ENCODE assay signal across 8 mouse cellular contexts in genomic region chr12:8487959-8488651, GRCm38 (mm10). TPM values are rescaled to one million over a fixed set of nuclear protein-coding genes. Genes with fewer than 3 reads are reported as not detected.
DNase-seq lines count a peak whose midpoint lies in the region; ATAC-seq and TF ChIP-seq lines count a peak whose summit lies in the region.

No protein-coding gene starts in this region.

- H3K9ac ChIP-seq in kidney, postnatal 0 days (ENCODE audit: low read depth, low read length) = no peak overlapping the region
- no peak overlapping the region for H3K9ac ChIP-seq in midbrain, embryonic 14.5 days (replicated peaks; ENCODE audit: low read length)

- no peak overlapping the region for H3K4me2 ChIP-seq in kidney, postnatal 0 days (ENCODE audit: low read length)
- no peak overlapping the region for H3K4me2 ChIP-seq in midbrain, embryonic 14.5 days (ENCODE audit: low read length)

- H3K27ac ChIP-seq in gastrocnemius, adult 2 months = no peak overlapping the region
- no peak overlapping the region for H3K27ac ChIP-seq in kidney, postnatal 0 days
- peak overlapping the region; percentile 49; the same call in 1 of the 2 replicates for H3K27ac ChIP-seq in midbrain, embryonic 14.5 days (replicated peaks; ENCODE audit: low read depth, low read length)

- no peak overlapping the region for H3K4me3 ChIP-seq in gastrocnemius, adult 2 months
- H3K4me3 ChIP-seq in kidney, postnatal 0 days (replicated peaks; ENCODE audit: low read depth, low read length) = no peak overlapping the region
- H3K4me3 ChIP-seq in midbrain, embryonic 14.5 days (replicated peaks; ENCODE audit: low read depth, low read length) = no peak overlapping the region

- H3K4me1 ChIP-seq in kidney, postnatal 0 days (replicated peaks; ENCODE audit: insufficient read depth, low read length) = 0 out of 2 replicates have a peak, but pooled peaks cover 5% of the 10 kb centered on the region
- H3K4me1 ChIP-seq in midbrain, embryonic 14.5 days (ENCODE audit: control insufficient read depth, insufficient read depth, low read length) = peaks cover 9% of the 10 kb centered on the region

- TF ChIP-seq CTCF in gastrocnemius, adult 2 months (IDR thresholded peaks at IDR 0.05) = no peak
- TF ChIP-seq CTCF in kidney, postnatal 0 days (IDR thresholded peaks at IDR 0.05; ENCODE audit: low read depth) = no peak

- no peaks in the 10 kb centered on the region for H3K27me3 ChIP-seq in kidney, postnatal 0 days (ENCODE audit: insufficient read depth, low read length)
- no peaks in the 10 kb centered on the region for H3K27me3 ChIP-seq in midbrain, embryonic 14.5 days (ENCODE audit: control insufficient read depth, insufficient read depth, low read length)

- H3K36me3 ChIP-seq in kidney, postnatal 0 days (ENCODE audit: insufficient read depth, low read length) = no peaks in the 10 kb centered on the region
- H3K36me3 ChIP-seq in midbrain, embryonic 14.5 days (ENCODE audit: control insufficient read depth, insufficient read depth, low read length) = no peaks in the 10 kb centered on the region

- H3K9me3 ChIP-seq in kidney, postnatal 0 days (replicated peaks; ENCODE audit: low read length) = no peaks in the 10 kb centered on the region
- no peaks in the 10 kb centered on the region for H3K9me3 ChIP-seq in midbrain, embryonic 14.5 days (ENCODE audit: control insufficient read depth, low read length)

- DNase-seq in frontal cortex, adult 2 months (ENCODE audit: extremely low spot score in 1 of 2, low spot score in 1 of 2) = no peak
- DNase-seq in MN1 (ENCODE audit: low spot score) = peak; percentile 92
- DNase-seq in gastrocnemius, adult 2 months = peak; percentile 76
- DNase-seq in kidney, postnatal 0 days (ENCODE audit: low spot score) = no peak
- DNase-seq in midbrain, embryonic 14.5 days = peak; percentile 47
- DNase-seq in frontal cortex, postnatal 36 days (ENCODE audit: low spot score in 2 of 2) = no peak
- no peak for DNase-seq in thymus, postnatal 4 days

- ATAC-seq in frontal cortex, adult (ENCODE audit: low TSS enrichment) = peak; percentile 43; the same call in 1 of the 2 replicates
- ATAC-seq in kidney, postnatal 0 days (replicated peaks; ENCODE audit: low FRiP score, low read depth) = peak; percentile 85; the same call in 1 of the 2 replicates
- ATAC-seq in midbrain, embryonic 14.5 days (ENCODE audit: low FRiP score, low TSS enrichment) = peak; percentile 64; the same call in 1 of the 2 replicates

- intact Hi-C loops in gastrocnemius, adult 2 months (cut with DNase I) = no loop called here

- WGBS in kidney, postnatal 0 days = 52% methylated on average over 5 of the region's 5 CpGs
- 45% methylated on average over 5 of the region's 5 CpGs for WGBS in midbrain, embryonic 14.5 days

RNA-seq across cellular contexts. Expression of gene Rhob, which starts 11.7 kb away (rescaled TPM):
- polyA plus RNA-seq in frontal cortex, adult 2 months (2012; rRNA removed) = 285 and 316 TPM in 2 replicates
- 100 to 1,000 TPM in 1 of 2 experiments, 10 to 100 TPM in 1; 33.5 to 115 TPM for total RNA-seq in gastrocnemius, adult 2 months (2021)
- 48.3 and 53.6 TPM in 2 replicates for polyA plus RNA-seq in kidney, postnatal 0 days (2015; fragmentation: Nextera tagmentation; extraction: Ambion mirVana)
- polyA plus RNA-seq in midbrain, embryonic 14.5 days (2014; fragmentation: Nextera tagmentation; extraction: Ambion mirVana) = 111 and 116 TPM in 2 replicates

Comparison
In these comparisons a context has a peak if more than half of its experiments do, and no peak if none do; other contexts are left out.
1. DNase-seq: peak in MN1 (single experiment), gastrocnemius, adult 2 months (single experiment) and midbrain, embryonic 14.5 days (single experiment); none in frontal cortex, adult 2 months (0 of 2), kidney, postnatal 0 days (single experiment), frontal cortex, postnatal 36 days (0 of 2) and thymus, postnatal 4 days (single experiment).
2. Peak in every context shown above with its lines, with median percentiles within 50 percentile points of each other: ATAC-seq.